Mouse (Mus musculus) stomach, postnatal 0 days (tissue): ENCODE measurements around the gene Tekt5.

Source experiments
- CTCF ChIP-seq: IDR thresholded peaks from 2 replicates; pipeline ENCODE4 v1.5.1; 2016; ENCODE audit warnings: antibody characterized with exemption, low read depth, mild to moderate bottlenecking, moderate library complexity
- EP300 ChIP-seq: optimal IDR thresholded peaks from 2 replicates; pipeline ENCODE3; 2016; ENCODE audit warnings: antibody characterized with exemption

DNA sequence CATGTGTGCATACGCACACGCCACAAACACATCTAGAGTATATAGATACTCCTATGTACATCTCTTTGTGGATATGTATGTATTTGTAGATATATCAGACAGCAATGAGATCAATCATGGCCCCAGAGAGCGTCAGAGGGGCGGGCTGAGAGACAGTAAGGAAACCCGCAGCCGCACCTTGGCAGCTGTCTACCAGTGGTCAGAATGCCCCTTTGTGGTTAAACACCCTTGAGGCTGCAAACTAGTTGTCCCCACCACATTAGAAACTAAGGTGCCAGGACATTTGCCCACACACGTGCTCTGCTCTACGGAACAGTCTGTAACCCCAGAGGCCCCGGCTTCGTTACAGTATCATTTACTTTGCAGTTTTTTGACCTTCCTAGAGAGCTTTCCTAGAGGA, 55.4 kb downstream of the Tekt5 start:
- TF ChIP-seq CTCF, result no peak
- TF ChIP-seq EP300, result no peak
